Mouse (Mus musculus) midbrain, postnatal 0 days (tissue): Measurements from ENCODE around the gene Rragd. TPM values are rescaled to one million over a fixed set of nuclear protein-coding genes. Genes with fewer than 3 reads are reported as not detected.
"Not testable (repeated sequence)": the region's sequence is repeated elsewhere in the genome, so short reads cannot be mapped to it uniquely, and the experiment has no call there.

Source experiments
- ATAC-seq: fragments of 200-750 bp; cut with Nextera tagmentation; 2 replicates; pipeline ENCODE4 v1.8.0; 2017; ENCODE audit warnings: moderate number of reproducible peaks, mild to moderate bottlenecking, moderate TSS enrichment, moderate library complexity; ENCODE audit not compliant: low FRiP score
- DNase-seq: peaks from one replicate; pipeline ENCODE4 v3.0.0-alpha.2; 2015; ENCODE audit warnings: low spot score
- H3K27ac ChIP-seq: fragments of 300-500 bp; sonication (generic); 2 replicates; pipeline ENCODE4 v1.5.1; 2014; ENCODE audit warnings: low read depth, mild to moderate bottlenecking, low read length, mixed read lengths
- H3K27me3 ChIP-seq: fragments of 300-500 bp; sonication (generic); 2 replicates; pipeline ENCODE4 v1.6.1; 2014; ENCODE audit warnings: low read length, control low read depth, mixed read lengths; ENCODE audit not compliant: insufficient read depth
- H3K36me3 ChIP-seq: fragments of 300-500 bp; sonication (generic); 2 replicates; pipeline ENCODE4 v1.6.1; 2014; ENCODE audit warnings: low read length, control low read depth, mixed read lengths; ENCODE audit not compliant: insufficient read depth
- H3K4me1 ChIP-seq: fragments of 300-500 bp; sonication (generic); 2 replicates; pipeline ENCODE4 v1.6.1; 2014; ENCODE audit warnings: mild to moderate bottlenecking, control low read depth, antibody characterized with exemption, low read length, mixed read lengths; ENCODE audit not compliant: insufficient read depth
- H3K4me2 ChIP-seq: fragments of 300-500 bp; sonication (generic); 2 replicates; pipeline ENCODE4 v1.6.1; 2014; ENCODE audit warnings: low read depth, mild to moderate bottlenecking, low read length, mixed read lengths; ENCODE audit not compliant: poor library complexity, severe bottlenecking
- H3K4me3 ChIP-seq: fragments of 300-500 bp; sonication (generic); 2 replicates; pipeline ENCODE4 v1.5.1; 2014; ENCODE audit warnings: low read depth, mild to moderate bottlenecking, low read length, moderate library complexity
- H3K9ac ChIP-seq: fragments of 300-500 bp; sonication (generic); replicated peaks from 2 replicates; pipeline ENCODE4 v1.6.1; 2014; ENCODE audit warnings: mild to moderate bottlenecking, low read length, moderate library complexity, mixed read lengths; ENCODE audit not compliant: poor library complexity, severe bottlenecking
- H3K9me3 ChIP-seq: fragments of 300-500 bp; sonication (generic); 2 replicates; pipeline ENCODE4 v1.6.1; 2016; ENCODE audit warnings: low read length, control low read depth
- CTCF ChIP-seq: IDR thresholded peaks from 2 replicates; pipeline ENCODE4 v1.5.1; 2016; ENCODE audit warnings: antibody characterized with exemption, mild to moderate bottlenecking
- WGBS: fragments of 180-500 bp; shearing (Covaris S2); extraction: QIAGEN DNeasy Blood & Tissue Kit; methylation state at CpG from one replicate; pipeline ENCODE4 v1.1.7; 2014; 5-methylcytosine and 5-hydroxymethylcytosine counted together
- polyA plus RNA-seq: library from polyadenylated mRNA; unstranded; fragments of >200 nt; fragmentation: Nextera tagmentation; extraction: Ambion mirVana; gene quantifications from 2 replicates; pipeline ENCODE4 v1.2.1, GENCODE M21; 2015
- total RNA-seq: library from RNA; depleted of rRNA; stranded (reverse); fragments of >200 nt; gene quantifications from 2 replicates; pipeline ENCODE4 v1.2.3, GENCODE M21; 2014

Gene Rragd
- total and polyA plus RNA-seq, 2 experiments from 2014 or later, result 35.0 to 54.9 TPM

DNA sequence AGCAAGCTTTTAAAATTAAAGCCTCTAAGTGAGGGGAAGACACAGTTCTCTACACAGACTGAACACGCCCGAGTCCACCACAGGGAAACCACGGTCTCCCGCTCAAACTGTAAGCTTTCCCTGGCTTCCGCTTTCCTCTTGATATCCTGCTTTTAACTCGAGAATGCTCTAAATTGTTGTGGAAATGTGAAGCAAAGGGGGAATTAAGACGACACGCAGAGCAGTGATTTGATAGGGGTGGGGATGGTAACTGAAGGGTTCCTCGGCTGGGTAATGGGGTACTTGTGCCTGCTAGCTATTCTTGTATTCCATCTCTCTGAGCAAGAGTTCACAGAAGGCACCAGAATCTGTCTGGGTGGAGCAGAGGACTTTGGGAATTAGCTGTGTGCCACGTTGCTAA lies 34.1 kb upstream of the Rragd start:
- H3K4me2 ChIP-seq, result 0 out of 2 replicates have a peak overlapping the region, but pooled peaks have one; percentile 3
- DNase-seq, result no peak
- no peaks in the 10 kb centered on the region for H3K27me3 ChIP-seq
- no peaks in the 10 kb centered on the region for H3K4me1 ChIP-seq
- no peak for TF ChIP-seq CTCF
- ATAC-seq, result no peak
- H3K27ac ChIP-seq, result no peak overlapping the region
- H3K9me3 ChIP-seq, result no peaks in the 10 kb centered on the region
- WGBS, result 36% methylated on average over 10 of the region's 10 CpGs
- H3K9ac ChIP-seq, result no peak overlapping the region
- no peak overlapping the region for H3K4me3 ChIP-seq
- H3K36me3 ChIP-seq, result no peaks in the 10 kb centered on the region

DNA sequence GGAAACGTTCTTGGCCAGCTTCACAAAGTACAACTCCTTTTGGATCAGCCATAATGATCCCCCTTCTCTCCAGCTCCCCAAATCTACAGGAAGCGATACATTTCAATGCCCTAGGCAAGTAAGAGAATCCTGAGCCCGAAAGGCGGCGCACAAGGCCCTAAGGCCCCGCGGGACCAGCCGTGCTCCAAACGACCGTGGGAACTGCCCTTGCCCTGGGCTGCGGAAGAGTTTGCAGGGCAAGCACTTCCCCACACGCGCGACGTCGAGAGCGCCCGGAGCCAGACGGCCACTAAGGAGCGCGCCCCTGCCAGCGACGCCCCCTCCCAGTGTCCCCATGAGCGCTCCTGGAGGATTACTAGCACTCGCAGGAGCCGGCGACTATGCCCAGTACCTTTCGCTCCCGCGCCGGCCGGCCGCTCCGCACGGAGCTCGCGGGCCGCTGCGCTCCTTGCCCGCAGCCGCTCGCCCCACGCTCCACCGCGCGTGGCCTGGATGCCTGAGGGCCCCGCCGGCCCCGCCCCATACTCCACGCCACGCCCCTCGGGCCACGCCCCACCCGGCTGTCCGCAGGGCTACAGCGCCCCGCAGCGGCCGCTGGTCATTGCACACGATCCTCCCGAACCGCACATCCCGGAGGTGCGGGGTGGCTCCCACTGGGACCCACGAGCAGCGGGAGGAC lies 32.3 kb upstream of the Rragd start, which contains the start of gene Ankrd6:
TSS of gene Ankrd6 (minus strand) at position 486 of the 679 bp plus-strand sequence.
- H3K9me3 ChIP-seq, result no peaks in the 10 kb centered on the region

DNA sequence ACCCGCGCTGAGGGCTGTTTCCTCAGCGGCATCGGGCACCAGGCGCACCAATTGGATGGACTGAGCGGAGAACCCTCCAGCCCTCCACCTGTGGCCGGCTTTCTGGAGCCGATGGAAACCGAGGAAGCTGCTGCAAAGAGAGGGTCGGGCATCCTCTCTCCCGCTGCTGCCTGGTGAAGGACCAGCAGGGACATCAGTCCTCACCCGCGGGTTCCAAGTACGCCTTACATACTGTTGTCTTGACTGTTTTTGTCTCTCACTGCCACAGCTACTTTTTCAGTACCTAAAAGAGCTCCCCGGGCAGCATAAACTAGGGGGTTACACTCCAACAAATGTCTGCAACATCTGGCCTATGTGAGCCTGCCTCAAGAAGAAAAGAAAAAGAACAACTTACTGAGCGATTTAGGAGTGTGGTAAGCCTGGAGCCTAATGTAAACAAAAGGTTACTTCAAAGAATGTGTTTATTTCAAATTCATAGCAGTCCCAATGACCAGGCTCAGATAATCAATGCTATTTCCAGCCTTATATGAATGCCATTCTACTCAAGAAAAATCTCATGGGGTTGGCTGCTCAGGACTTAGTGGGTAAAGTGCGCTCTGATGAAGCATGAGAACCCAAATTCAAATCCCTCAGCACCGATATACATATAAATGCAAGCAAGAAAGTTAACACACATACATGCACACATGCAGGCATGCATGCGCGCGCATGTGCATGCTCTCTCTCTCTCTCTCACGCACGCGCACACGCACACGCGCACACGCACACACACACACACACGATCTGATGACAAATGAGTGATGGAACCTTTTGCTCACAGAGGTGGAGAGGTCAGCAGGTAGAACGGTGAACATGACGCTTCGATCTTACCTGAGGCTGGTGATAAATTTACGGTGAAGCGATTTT lies 31.5 kb upstream of the Rragd start:
- peak overlapping the region; percentile 73 for H3K4me3 ChIP-seq
- peak overlapping the region; percentile 95 for H3K4me2 ChIP-seq
- no peaks in the 10 kb centered on the region for H3K4me1 ChIP-seq
- no peaks in the 10 kb centered on the region for H3K36me3 ChIP-seq
- DNase-seq, result peak; percentile 27
- H3K9ac ChIP-seq, result peak overlapping the region; percentile 64
- no peaks in the 10 kb centered on the region for H3K9me3 ChIP-seq
- no peak for TF ChIP-seq CTCF
- WGBS, result 7% methylated on average over 34 of the region's 34 CpGs
- H3K27ac ChIP-seq, result no peak overlapping the region
- no peak for ATAC-seq
- no peaks in the 10 kb centered on the region for H3K27me3 ChIP-seq

More for the DNA sequence above, 32.3 kb upstream of the Rragd start, which contains the start of gene Ankrd6:
- Histone ChIP-seq H3K27me3 (no peaks in the 10 kb centered on the region), H3K9ac (peak within 1 kb of the TSS; percentile 64), H3K4me1 (no peaks in the 10 kb centered on the region), H3K36me3 (no peaks in the 10 kb centered on the region), H3K4me3 (peak within 1 kb of the TSS; percentile 73), H3K4me2 (peak within 1 kb of the TSS; percentile 95), H3K27ac (no peak within 1 kb of the TSS)
- ATAC-seq (peak; percentile 94), DNase-seq (peak; percentile 82)
- WGBS, result under 1% methylated on average over 61 of the region's 66 CpGs
- peak; percentile 84 for TF ChIP-seq CTCF

DNA sequence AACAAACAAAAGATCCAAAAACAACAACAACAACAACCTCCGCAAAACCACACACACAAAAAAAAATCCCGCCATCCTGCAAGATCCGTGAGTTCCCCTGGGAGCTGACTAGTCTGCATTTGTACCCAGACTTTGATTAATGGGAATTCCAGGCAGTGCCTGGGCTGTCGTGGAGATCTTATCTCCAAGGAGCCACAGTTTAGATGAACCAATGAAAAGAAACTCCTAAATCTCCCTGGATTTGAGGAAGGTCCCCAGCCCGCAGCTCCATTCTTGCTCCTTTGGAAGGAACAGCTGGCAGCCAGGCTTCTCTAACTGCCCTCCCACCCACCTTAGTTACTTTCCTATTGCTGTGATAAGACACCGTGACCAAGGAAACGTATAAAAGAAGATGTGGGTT lies 30.2 kb upstream of the Rragd start:
- no peak overlapping the region for H3K27ac ChIP-seq
- H3K4me2 ChIP-seq, result no peak overlapping the region
- no peak overlapping the region for H3K4me3 ChIP-seq
- no peaks in the 10 kb centered on the region for H3K27me3 ChIP-seq
- DNase-seq (peak; percentile 22), ATAC-seq (no peak)
- H3K9ac ChIP-seq, result no peak overlapping the region
- WGBS, result 24% methylated on average over 7 of the region's 7 CpGs
- H3K9me3 ChIP-seq, result no peaks in the 10 kb centered on the region
- TF ChIP-seq CTCF, result no peak
- no peaks in the 10 kb centered on the region for H3K36me3 ChIP-seq
- no peaks in the 10 kb centered on the region for H3K4me1 ChIP-seq

DNA sequence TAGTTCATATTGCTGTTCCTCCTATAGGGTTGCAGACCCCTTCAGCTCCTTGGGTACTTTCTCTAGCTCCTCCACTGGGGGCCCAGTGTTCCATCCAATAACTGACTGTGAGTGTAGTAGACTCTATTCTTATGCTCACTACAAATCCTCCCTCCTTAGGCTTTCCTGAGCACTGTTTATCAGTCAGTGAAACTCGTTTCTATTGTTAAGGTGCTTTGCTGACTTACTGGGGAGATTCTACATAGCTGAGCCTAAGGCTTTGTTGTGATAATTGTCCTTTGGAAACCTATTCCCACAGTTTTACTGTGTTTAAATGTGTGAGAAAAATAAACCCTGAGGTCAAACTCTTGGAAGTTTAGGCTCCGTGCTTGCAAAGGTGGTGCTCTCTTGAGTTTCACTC lies 26.4 kb upstream of the Rragd start:
- WGBS, result 28% methylated on average over 2 of the region's 2 CpGs
- TF ChIP-seq CTCF, result no peak
- no peaks in the 10 kb centered on the region for H3K36me3 ChIP-seq
- no peaks in the 10 kb centered on the region for H3K27me3 ChIP-seq
- ATAC-seq, result no peak
- no peak for DNase-seq
- no peaks in the 10 kb centered on the region for H3K4me1 ChIP-seq
- H3K9me3 ChIP-seq, result no peaks in the 10 kb centered on the region
- H3K9ac ChIP-seq, result no peak overlapping the region
- no peak overlapping the region for H3K4me2 ChIP-seq
- no peak overlapping the region for H3K4me3 ChIP-seq
- H3K27ac ChIP-seq, result no peak overlapping the region

DNA sequence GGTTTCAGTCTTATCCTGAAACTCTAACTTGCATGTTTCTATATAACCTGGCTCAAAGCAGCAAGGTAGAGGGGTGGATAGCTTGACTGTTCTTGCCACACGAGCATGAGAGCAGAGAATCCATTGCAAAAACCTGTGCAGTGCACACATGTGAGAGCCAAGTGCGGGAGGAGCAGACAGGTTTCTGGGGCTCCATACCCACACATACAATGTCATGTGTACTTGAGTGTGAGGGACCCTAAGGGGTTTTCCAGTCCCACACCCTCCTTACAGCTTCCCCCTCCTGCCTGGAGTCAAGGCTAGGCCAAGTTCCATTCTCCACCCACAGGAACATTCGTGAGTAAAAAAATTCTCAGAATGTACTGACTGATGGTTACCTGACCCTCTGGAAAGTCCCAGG lies 21.4 kb upstream of the Rragd start:
- TF ChIP-seq CTCF, result no peak
- 83% methylated on average over 3 of the region's 3 CpGs for WGBS
- no peak overlapping the region for H3K4me3 ChIP-seq

DNA sequence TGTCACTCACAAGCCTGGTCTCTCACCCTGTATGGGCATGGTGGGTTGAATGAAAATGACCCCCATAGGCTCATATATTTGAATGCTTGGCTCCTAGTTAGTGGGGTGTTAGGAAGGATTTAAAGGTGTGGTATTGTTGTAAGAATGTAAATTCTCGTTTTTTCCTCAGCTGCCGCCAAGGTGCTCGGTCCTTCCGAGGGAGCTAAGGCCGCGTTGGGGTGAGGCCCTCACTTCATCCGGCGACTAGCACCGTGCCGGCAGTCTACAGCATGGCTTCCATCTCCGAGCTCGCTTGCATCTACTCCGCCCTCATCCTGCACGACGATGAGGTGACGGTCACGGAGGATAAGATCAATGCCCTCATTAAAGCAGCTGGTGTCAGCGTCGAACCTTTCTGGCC lies 18.2 kb upstream of the Rragd start:
- H3K27ac ChIP-seq, H3K9me3 ChIP-seq, H3K9ac ChIP-seq, ATAC-seq, H3K4me2 ChIP-seq, H3K4me3 ChIP-seq, H3K27me3 ChIP-seq, DNase-seq, H3K36me3 ChIP-seq, H3K4me1 ChIP-seq: not testable (repeated sequence)
- 89% methylated on average over 19 of the region's 19 CpGs for WGBS

More for the DNA sequence above, 21.4 kb upstream of the Rragd start:
- Histone ChIP-seq H3K4me2 (no peak overlapping the region), H3K9me3 (no peaks in the 10 kb centered on the region), H3K27ac (no peak overlapping the region), H3K9ac (no peak overlapping the region), H3K36me3 (no peaks in the 10 kb centered on the region), H3K27me3 (no peaks in the 10 kb centered on the region), H3K4me1 (no peaks in the 10 kb centered on the region)
- ATAC-seq (no peak), DNase-seq (no peak)
